Mouse (Mus musculus) bone marrow, adult 2 months (tissue): ENCODE results near the gene Evc.

Experiments
- CTCF ChIP-seq: fragments of 200-500 bp; IDR thresholded peaks from 2 replicates; pipeline ENCODE4 v1.5.1; 2011; ENCODE audit warnings: low read length, control low read depth; ENCODE audit not compliant: control insufficient read depth, insufficient read depth
- POLR2A ChIP-seq: fragments of 200-500 bp; IDR thresholded peaks from 2 replicates; pipeline ENCODE4 v1.6.1; 2011; ENCODE audit warnings: low read depth, mild to moderate bottlenecking, control low read depth, low read length, borderline replicate concordance; ENCODE audit not compliant: control insufficient read depth

DNA sequence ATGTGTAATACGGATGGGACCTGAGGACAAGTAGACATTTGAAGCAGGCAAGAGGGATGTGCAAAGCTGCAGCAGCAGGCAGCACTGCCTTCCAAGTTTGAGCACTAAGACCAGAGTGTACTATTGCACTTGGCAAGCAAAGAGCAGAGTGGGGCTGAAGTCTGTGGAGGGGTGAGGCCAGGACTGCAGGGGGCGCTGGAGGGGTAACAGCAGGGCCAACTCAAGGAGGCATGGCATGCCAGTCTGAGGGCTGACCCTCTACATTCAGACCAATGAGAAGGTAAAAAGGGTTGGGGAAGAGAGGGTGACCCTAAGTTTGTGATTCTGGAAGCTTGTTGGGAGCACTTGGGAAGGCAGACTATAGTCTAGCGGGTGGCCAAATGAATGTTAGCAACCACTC, 46.9 kb upstream of the Evc start:
- TF ChIP-seq CTCF (no peak), POLR2A (no peak)
